36 mouse cellular contexts compared by ENCODE assay signal in the genomic region with DNA sequence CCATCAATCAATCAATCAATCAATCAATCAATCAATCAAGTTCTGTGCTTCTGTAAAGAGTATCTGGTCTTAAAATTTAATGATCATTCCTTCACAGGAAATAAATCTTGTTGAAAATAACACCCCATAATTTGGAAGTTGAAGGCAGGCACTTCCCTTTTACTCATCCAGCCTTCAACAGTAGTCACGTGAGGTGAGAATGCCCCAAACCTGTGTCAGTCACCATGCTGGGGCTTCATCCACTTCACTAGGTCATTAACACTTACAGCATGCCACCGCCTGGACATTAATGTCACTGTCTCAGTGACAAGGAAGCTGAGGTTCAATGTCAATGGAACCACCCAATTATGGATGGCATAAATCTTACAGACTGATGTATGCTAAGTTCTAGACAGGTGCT. TPM values are rescaled to one million over a fixed set of nuclear protein-coding genes. Genes with fewer than 3 reads are reported as not detected.
"Had no signal": no experiment of that assay in that cellular context is flagged by ENCODE, and none has a peak within 500 bp of the region (broad histone marks: within the 10 kb centered on the region; RNA-seq: fewer than 3 reads in every experiment).

No protein-coding gene starts in this region.

- H3K4me2 ChIP-seq: embryonic facial prominence, embryonic 12.5 days; embryonic facial prominence, embryonic 13.5 days; embryonic facial prominence, embryonic 15.5 days; forebrain, embryonic 12.5 days; forebrain, embryonic 13.5 days; forebrain, embryonic 15.5 days had no signal

- H3K27ac ChIP-seq: embryonic facial prominence, embryonic 10.5 days; embryonic facial prominence, embryonic 12.5 days; embryonic facial prominence, embryonic 13.5 days; embryonic facial prominence, embryonic 15.5 days; forebrain, embryonic 10.5 days; forebrain, embryonic 12.5 days; forebrain, embryonic 13.5 days; forebrain, embryonic 15.5 days; gastrocnemius, adult 2 months; heart, adult 2 months had no signal

- H3K4me1 ChIP-seq: forebrain, embryonic 10.5 days; forebrain, embryonic 12.5 days; forebrain, embryonic 13.5 days; forebrain, embryonic 15.5 days had no signal

- H3K27me3 ChIP-seq: embryonic facial prominence, embryonic 12.5 days; embryonic facial prominence, embryonic 13.5 days; embryonic facial prominence, embryonic 15.5 days; forebrain, embryonic 12.5 days had no signal

- H3K4me3 ChIP-seq: embryonic facial prominence, embryonic 10.5 days; embryonic facial prominence, embryonic 12.5 days; embryonic facial prominence, embryonic 13.5 days; embryonic facial prominence, embryonic 15.5 days; erythroblast, embryonic 14.5 days; forebrain, embryonic 10.5 days; forebrain, embryonic 12.5 days; forebrain, embryonic 13.5 days; forebrain, embryonic 15.5 days; gastrocnemius, adult 2 months; heart, adult 2 months had no signal

- DNase-seq: cerebellum, adult 9-10 months; cerebellum, adult 9-11 months; cerebellum, postnatal 10 days; cerebellum, postnatal 14 days; cerebellum, postnatal 25 days; cerebellum, postnatal 36 days; embryo, embryonic 11 days; forebrain, postnatal 0 days; gastrocnemius, adult 2 months; gastrocnemius, postnatal 10 days; gastrocnemius, postnatal 14 days; gastrocnemius, postnatal 25 days; gastrocnemius, postnatal 36 days; heart, adult 18-20 months; heart, adult 2 months had no signal

- H3K9me3 ChIP-seq: embryonic facial prominence, embryonic 10.5 days; embryonic facial prominence, embryonic 12.5 days; embryonic facial prominence, embryonic 13.5 days; embryonic facial prominence, embryonic 15.5 days; forebrain, embryonic 10.5 days; forebrain, embryonic 12.5 days; forebrain, embryonic 13.5 days; forebrain, embryonic 15.5 days had no signal

- H3K9ac ChIP-seq: embryonic facial prominence, embryonic 12.5 days; embryonic facial prominence, embryonic 13.5 days; embryonic facial prominence, embryonic 15.5 days; forebrain, embryonic 12.5 days; forebrain, embryonic 13.5 days; forebrain, embryonic 15.5 days; forebrain, postnatal 0 days had no signal

- H3K36me3 ChIP-seq: embryonic facial prominence, embryonic 10.5 days; embryonic facial prominence, embryonic 12.5 days; embryonic facial prominence, embryonic 13.5 days; embryonic facial prominence, embryonic 15.5 days; forebrain, embryonic 10.5 days; forebrain, embryonic 12.5 days; forebrain, embryonic 15.5 days had no signal

RNA-seq across cellular contexts. Expression of gene 4930469K13Rik, which starts 30.1 kb away (rescaled TPM):
- total RNA-seq: common myeloid progenitor, adult 5-6 weeks; forebrain, postnatal 0 days; gastrocnemius, adult 18-20 months; gastrocnemius, adult 2 months; gastrocnemius, adult 8-10 months; gastrocnemius, postnatal 10 days; gastrocnemius, postnatal 14 days; gastrocnemius, postnatal 25 days; gastrocnemius, postnatal 36 days; gastrocnemius, postnatal 4 days; granulocyte monocyte progenitor cell, adult 5-6 weeks; heart, adult 18-20 months; heart, adult 2 months; heart, adult 8-10 months had no signal
- polyA plus RNA-seq: cortical plate, adult 2 months; embryonic facial prominence, embryonic 10.5 days; embryonic facial prominence, embryonic 11.5 days; embryonic facial prominence, embryonic 12.5 days; erythroblast, embryonic 14.5 days; forebrain, embryonic 10.5 days; forebrain, embryonic 11.5 days; forebrain, embryonic 12.5 days; forebrain, embryonic 13.5 days; forebrain, embryonic 14.5 days; forebrain, embryonic 15.5 days; forebrain, embryonic 16.5 days; forebrain, postnatal 0 days; frontal cortex, adult 2 months; heart, adult 2 months had no signal
